In the genomic region with DNA sequence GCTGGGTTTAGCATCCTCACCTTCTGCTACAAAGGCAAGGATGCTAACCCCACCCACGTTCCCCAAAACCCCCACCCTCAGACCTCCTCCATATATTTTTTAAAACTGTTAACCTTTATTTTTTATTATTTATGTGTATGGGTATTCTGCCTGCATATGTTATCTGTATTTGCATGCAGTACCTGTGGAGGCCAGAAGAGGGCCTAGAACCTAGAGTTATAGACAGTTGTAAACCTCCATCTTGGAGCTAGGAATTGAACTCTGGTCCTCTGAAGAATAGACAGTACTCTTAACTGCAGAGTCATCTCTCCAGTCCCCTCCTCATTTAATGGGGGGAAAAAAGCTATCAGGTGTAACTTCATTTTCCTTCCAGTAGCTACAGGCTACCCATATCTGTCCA, we compare ENCODE assay signal across 11 mouse cellular contexts. TPM values are rescaled to one million over a fixed set of nuclear protein-coding genes. Genes with fewer than 3 reads are reported as not detected.
DNase-seq lines count a peak whose midpoint lies in the region; ATAC-seq and TF ChIP-seq lines count a peak whose summit lies in the region.
"Had no signal": no experiment of that assay in that cellular context is flagged by ENCODE, and none has a peak within 500 bp of the region (broad histone marks: within the 10 kb centered on the region; RNA-seq: fewer than 3 reads in every experiment).

No protein-coding gene starts in this region.

- H3K27me3 ChIP-seq in midbrain, embryonic 11.5 days (ENCODE audit: control insufficient read depth, insufficient read depth, low read length) = no peaks in the 10 kb centered on the region
- H3K27me3 ChIP-seq in midbrain, embryonic 10.5 days (ENCODE audit: low read depth, poor library complexity, severe bottlenecking) = no peaks in the 10 kb centered on the region
- H3K27me3 ChIP-seq: limb, embryonic 13.5 days had no signal

- WGBS in midbrain, embryonic 11.5 days = 79% methylated on average over 1 of the region's 1 CpGs
- WGBS in midbrain, embryonic 10.5 days = 64% methylated on average over 1 of the region's 1 CpGs

- peaks cover 4% of the 10 kb centered on the region; the same call in 1 of the 2 replicates for H3K36me3 ChIP-seq in midbrain, embryonic 11.5 days (ENCODE audit: control insufficient read depth, insufficient read depth, low read length)
- peaks cover 59% of the 10 kb centered on the region for H3K36me3 ChIP-seq in midbrain, embryonic 10.5 days

- TF ChIP-seq CTCF in gastrocnemius, adult 2 months (IDR thresholded peaks at IDR 0.05) = peak; percentile 45

- intact Hi-C loops in gastrocnemius, adult 2 months (cut with DNase I) = no loop called here

- H3K27ac ChIP-seq in gastrocnemius, adult 2 months = no peak overlapping the region
- no peak overlapping the region for H3K27ac ChIP-seq in midbrain, embryonic 11.5 days (ENCODE audit: low read depth, low read length)
- H3K27ac ChIP-seq in midbrain, embryonic 10.5 days (replicated peaks) = no peak overlapping the region
- H3K27ac ChIP-seq: limb, embryonic 13.5 days had no signal

- no peak for ATAC-seq in midbrain, embryonic 11.5 days (ENCODE audit: low FRiP score)
- ATAC-seq in common myeloid progenitor, adult 5-6 weeks (replicated peaks; ENCODE audit: low read depth, poor library complexity, severe bottlenecking) = 0 out of 2 replicates have a peak, but pooled peaks have one; percentile 32

- H3K4me3 ChIP-seq in gastrocnemius, adult 2 months = no peak overlapping the region
- H3K4me3 ChIP-seq in midbrain, embryonic 11.5 days (ENCODE audit: low read depth, low read length) = no peak overlapping the region
- H3K4me3 ChIP-seq in midbrain, embryonic 10.5 days = no peak overlapping the region
- H3K4me3 ChIP-seq: limb, embryonic 13.5 days had no signal

- H3K9me3 ChIP-seq in midbrain, embryonic 11.5 days (ENCODE audit: control insufficient read depth, low read length) = no peaks in the 10 kb centered on the region
- no peaks in the 10 kb centered on the region for H3K9me3 ChIP-seq in midbrain, embryonic 10.5 days (replicated peaks)
- H3K9me3 ChIP-seq: limb, embryonic 13.5 days had no signal

- H3K9ac ChIP-seq in midbrain, embryonic 11.5 days (ENCODE audit: low read length) = no peak overlapping the region
- H3K9ac ChIP-seq: limb, embryonic 13.5 days had no signal

- no peaks in the 10 kb centered on the region for H3K4me1 ChIP-seq in midbrain, embryonic 11.5 days (ENCODE audit: control insufficient read depth, insufficient read depth, low read length)
- H3K4me1 ChIP-seq in midbrain, embryonic 10.5 days = peaks cover 6% of the 10 kb centered on the region; the same call in 1 of the 2 replicates
- H3K4me1 ChIP-seq: limb, embryonic 13.5 days had no signal

- no peak for DNase-seq in gastrocnemius, adult 2 months
- DNase-seq in gastrocnemius, adult 8-10 months (ENCODE audit: low spot score in 2 of 2) = no peak
- peak; percentile 88 for DNase-seq in midbrain, embryonic 11.5 days (ENCODE audit: low spot score, missing footprints)
- DNase-seq in midbrain, embryonic 10.5 days (ENCODE audit: low spot score) = no peak
- peak; percentile 46 to 54 for DNase-seq in B cell, adult 2 months
- DNase-seq in cerebellum, adult 11 months = no peak
- no peak for DNase-seq in lung, postnatal 14 days
- DNase-seq: heart, postnatal 10 days; kidney, adult 2 months had no signal

- H3K4me2 ChIP-seq in midbrain, embryonic 11.5 days = no peak overlapping the region
- H3K4me2 ChIP-seq: limb, embryonic 13.5 days had no signal

RNA-seq across cellular contexts. Expression of gene Ppcdc, which starts 9.8 kb away (rescaled TPM):
- total RNA-seq in gastrocnemius, adult 2 months (2021) = 1 to 10 TPM; 7.8 to 8.1 TPM
- total RNA-seq in gastrocnemius, adult 8-10 months (2022) = 10 to 100 TPM in 1 of 4 experiments, 1 to 10 TPM in 3; 7.0 to 10.8 (median 7.6) TPM
- 18.6 and 22.9 TPM in 2 replicates for polyA plus RNA-seq in midbrain, embryonic 11.5 days (2014; fragmentation: Nextera tagmentation; extraction: Ambion mirVana)
- 25.8 and 26.7 TPM in 2 replicates for polyA plus RNA-seq in midbrain, embryonic 10.5 days (2016; fragmentation: Nextera tagmentation; extraction: Ambion mirVana)
- 16.2 and 17.4 TPM in 2 replicates for total RNA-seq in common myeloid progenitor, adult 5-6 weeks (2017)

RNA-seq across cellular contexts. Expression of gene Scamp5, which starts 18.1 kb away (rescaled TPM):
- under 1 TPM; 0.82 to 0.95 TPM for total RNA-seq in gastrocnemius, adult 2 months (2021)
- 1 to 10 TPM in 1 of 4 experiments, under 1 TPM in 3; 0.34 to 1.3 (median 0.76) TPM for total RNA-seq in gastrocnemius, adult 8-10 months (2022)
- polyA plus RNA-seq in midbrain, embryonic 11.5 days (2014; fragmentation: Nextera tagmentation; extraction: Ambion mirVana) = 17.6 and 17.7 TPM in 2 replicates
- polyA plus RNA-seq in midbrain, embryonic 10.5 days (2016; fragmentation: Nextera tagmentation; extraction: Ambion mirVana) = 17.3 and 26.3 TPM in 2 replicates
- 0.34 and 0.37 TPM in 2 replicates for total RNA-seq in common myeloid progenitor, adult 5-6 weeks (2017)

RNA-seq across cellular contexts. Expression of gene Rpp25, which starts 54.1 kb away (rescaled TPM):
- not detected for total RNA-seq in gastrocnemius, adult 2 months (2021)
- total RNA-seq in gastrocnemius, adult 8-10 months (2022) = not detected
- 12.8 and 14.1 TPM in 2 replicates for polyA plus RNA-seq in midbrain, embryonic 11.5 days (2014; fragmentation: Nextera tagmentation; extraction: Ambion mirVana)
- 2.5 and 9.3 TPM in 2 replicates for polyA plus RNA-seq in midbrain, embryonic 10.5 days (2016; fragmentation: Nextera tagmentation; extraction: Ambion mirVana)
- total RNA-seq in common myeloid progenitor, adult 5-6 weeks (2017) = not detected in 2 replicates

Comparison
In these comparisons a context has a peak if more than half of its experiments do, and no peak if none do; other contexts are left out.
1. DNase-seq: peak in midbrain, embryonic 11.5 days (single experiment) and B cell, adult 2 months (2 of 2); none in gastrocnemius, adult 2 months (single experiment), gastrocnemius, adult 8-10 months (0 of 2), midbrain, embryonic 10.5 days (single experiment), cerebellum, adult 11 months (single experiment) and lung, postnatal 14 days (single experiment).